Mouse (Mus musculus) olfactory bulb, adult 2 months (tissue): ENCODE measurements around the gene Ppbp.

ENCODE experiments used
- CTCF ChIP-seq: fragments of 200-500 bp; IDR thresholded peaks from 2 replicates; pipeline ENCODE4 v1.5.1; 2012; ENCODE audit warnings: low read depth, mild to moderate bottlenecking, low read length, moderate library complexity; ENCODE audit not compliant: insufficient read depth
- POLR2A ChIP-seq: fragments of 200-500 bp; IDR thresholded peaks from 2 replicates; pipeline ENCODE4 v1.6.1; 2012; ENCODE audit warnings: mild to moderate bottlenecking, low read depth, low read length, moderate library complexity; ENCODE audit not compliant: insufficient read depth

DNA sequence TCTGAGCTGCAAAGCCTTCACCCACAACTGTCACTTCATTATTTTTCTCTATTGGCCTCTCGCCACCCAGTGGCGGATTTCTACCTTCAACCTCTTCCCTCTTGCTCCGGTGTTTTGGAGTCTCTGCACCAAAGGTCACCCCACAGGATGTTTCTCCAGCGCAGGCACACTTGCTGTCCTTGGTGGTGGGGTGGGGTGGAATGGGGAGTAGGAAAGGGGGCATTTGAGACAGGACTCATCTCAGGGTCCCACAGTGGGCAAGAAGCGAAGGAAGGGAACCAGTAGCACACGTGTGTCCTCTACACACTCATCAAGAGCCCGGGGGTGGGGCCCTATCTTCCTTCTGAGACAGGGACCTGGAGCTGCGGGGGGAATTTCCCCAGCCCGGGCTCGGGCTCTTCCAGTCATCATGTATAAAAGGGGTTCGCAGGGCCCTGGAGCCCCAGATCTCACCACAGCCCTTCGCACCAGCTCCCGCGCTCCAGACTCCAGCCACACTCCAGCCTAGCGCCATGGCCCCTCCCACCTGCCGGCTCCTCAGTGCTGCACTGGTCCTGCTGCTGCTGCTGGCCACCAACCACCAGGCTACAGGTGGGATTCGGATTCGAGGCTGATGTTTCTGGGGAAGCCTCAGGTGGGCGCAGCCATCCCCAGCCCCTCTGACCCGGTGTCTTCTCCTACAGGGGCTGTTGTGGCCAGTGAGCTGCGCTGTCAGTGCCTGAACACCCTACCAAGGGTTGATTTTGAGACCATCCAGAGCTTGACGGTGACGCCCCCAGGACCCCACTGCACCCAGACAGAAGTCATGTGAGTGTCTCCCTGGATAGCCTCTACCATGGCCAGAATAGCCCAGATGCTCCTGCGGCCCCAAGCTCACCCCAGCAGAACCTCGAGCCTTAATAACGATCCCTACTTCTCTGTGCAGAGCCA is 17.6 kb downstream of the Ppbp start, which contains the start of gene Cxcl3:
- TF ChIP-seq CTCF (no peak), POLR2A (no peak)
